Mouse (Mus musculus): ENCODE measurements around the gene Ric8b.

GRCm38 (mm10) chr10:85048008-85048407 lies 130.6 kb downstream of the Ric8b start:
- TF ChIP-seq POLR2A (IDR thresholded peaks at IDR 0.05; ENCODE audit: insufficient read depth, low read depth, low read length), result no peak
- no peak for TF ChIP-seq CTCF (IDR thresholded peaks at IDR 0.05)

All from heart, adult 2 months (tissue).